Mouse (Mus musculus) testis, adult 2 months (tissue): ENCODE results near the gene Abtb2.

Experiments
- CTCF ChIP-seq: fragments of 200-500 bp; IDR thresholded peaks from 2 replicates; pipeline ENCODE4 v1.5.1; 2012; ENCODE audit warnings: low read depth, mild to moderate bottlenecking, inconsistent platforms, low read length, moderate library complexity; ENCODE audit not compliant: control insufficient read depth, insufficient read depth, insufficient replicate concordance
- POLR2A ChIP-seq: fragments of 200-500 bp; IDR thresholded peaks from 2 replicates; pipeline ENCODE4 v1.6.1; 2012; ENCODE audit warnings: low read depth, mild to moderate bottlenecking, inconsistent platforms, low read length, moderate library complexity; ENCODE audit not compliant: control insufficient read depth

DNA sequence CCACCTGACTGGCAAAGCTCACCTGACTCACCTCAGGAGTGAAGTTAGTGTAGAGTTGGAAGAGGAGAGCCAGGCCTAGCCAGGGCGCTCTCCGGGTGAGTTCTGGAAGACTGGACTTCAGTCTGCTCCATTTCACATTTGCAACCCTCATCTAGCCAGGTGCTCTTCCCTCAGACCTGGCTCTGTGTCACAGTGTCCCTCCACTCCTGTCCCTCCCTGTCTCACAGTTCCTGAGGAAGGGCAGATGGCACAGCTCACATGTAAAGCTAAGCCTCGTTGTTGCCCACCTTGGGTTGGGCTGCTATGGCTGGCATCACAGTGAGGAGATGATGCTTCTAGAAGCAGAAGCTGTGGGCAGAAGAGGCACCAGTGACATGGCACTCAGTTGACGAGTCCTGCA, 139.7 kb downstream of the Abtb2 start:
- TF ChIP-seq POLR2A (no peak), CTCF (no peak)
